Mouse (Mus musculus) heart, embryonic 14.5 days (tissue): Measurements from ENCODE around the gene Ccdc180. TPM values are rescaled to one million over a fixed set of nuclear protein-coding genes. Genes with fewer than 3 reads are reported as not detected.

Source experiments
- ATAC-seq: fragments of 200-750 bp; cut with Nextera tagmentation; 2 replicates; pipeline ENCODE4 v1.8.0; 2017; ENCODE audit warnings: low read depth, moderate TSS enrichment; ENCODE audit not compliant: insufficient number of reproducible peaks, insufficient read depth, low FRiP score
- H3K27ac ChIP-seq, 2 experiments: fragments of 200-500 bp in 1 of 2; fragments of 300-500 bp in 1 of 2; sonication (generic) in 1 of 2; replicated peaks in 1 of 2; 2 replicates each; pipeline ENCODE4 v1.5.1; 2012 to 2014; ENCODE audit warnings: low read depth in 2 of 2, low read length in 2 of 2, control low read depth in 1 of 2, mild to moderate bottlenecking in 1 of 2, mixed read lengths in 1 of 2; ENCODE audit not compliant: control insufficient read depth in 1 of 2, insufficient read depth in 1 of 2
- H3K27me3 ChIP-seq: fragments of 300-500 bp; sonication (generic); 2 replicates; pipeline ENCODE4 v1.6.1; 2014; ENCODE audit warnings: mild to moderate bottlenecking, low read length, control low read depth; ENCODE audit not compliant: control insufficient read depth, insufficient read depth
- H3K36me3 ChIP-seq: fragments of 300-500 bp; sonication (generic); 2 replicates; pipeline ENCODE4 v1.6.1; 2014; ENCODE audit warnings: mild to moderate bottlenecking, control low read depth, low read length, mixed read lengths; ENCODE audit not compliant: control insufficient read depth, insufficient read depth
- H3K4me1 ChIP-seq, 2 experiments: fragments of 200-500 bp in 1 of 2; fragments of 300-500 bp in 1 of 2; sonication (generic) in 1 of 2; 2 replicates each; pipeline ENCODE4 v1.6.1; 2012 to 2014; ENCODE audit warnings: low read length in 2 of 2, control low read depth in 1 of 2, mixed read lengths in 1 of 2; ENCODE audit not compliant: control insufficient read depth in 2 of 2, insufficient read depth in 2 of 2
- H3K4me2 ChIP-seq: fragments of 300-500 bp; sonication (generic); 2 replicates; pipeline ENCODE4 v1.6.1; 2014; ENCODE audit warnings: mild to moderate bottlenecking, low read length
- H3K4me3 ChIP-seq, 2 experiments: fragments of 200-500 bp in 1 of 2; fragments of 300-500 bp in 1 of 2; sonication (generic) in 1 of 2; 2 replicates each; pipeline ENCODE4 v1.5.1; 2012 to 2014; ENCODE audit warnings: low read length in 2 of 2, mild to moderate bottlenecking in 2 of 2, control low read depth in 1 of 2, low read depth in 1 of 2, moderate library complexity in 1 of 2; ENCODE audit not compliant: control insufficient read depth in 1 of 2, insufficient read depth in 1 of 2
- H3K9ac ChIP-seq: fragments of 300-500 bp; sonication (generic); 2 replicates; pipeline ENCODE4 v1.6.1; 2014; ENCODE audit warnings: mild to moderate bottlenecking, low read length
- H3K9me3 ChIP-seq: fragments of 300-500 bp; sonication (generic); 2 replicates; pipeline ENCODE4 v1.6.1; 2016; ENCODE audit warnings: low read length, control low read depth; ENCODE audit not compliant: control insufficient read depth
- WGBS: fragments of 180-500 bp; shearing (Covaris S2); extraction: QIAGEN DNeasy Blood & Tissue Kit; methylation state at CpG from one replicate; pipeline ENCODE4 v1.1.7; 2014; 5-methylcytosine and 5-hydroxymethylcytosine counted together
- polyA plus RNA-seq: library from polyadenylated mRNA; unstranded; fragments of >200 nt; fragmentation: Nextera tagmentation; extraction: Ambion mirVana; gene quantifications from 2 replicates; pipeline ENCODE4 v1.2.1, GENCODE M21; 2014

Gene Ccdc180
- polyA plus RNA-seq: 0.13 and 0.19 TPM in 2 replicates

- peak within 1 kb of the TSS; percentile 40 for H3K4me2 ChIP-seq
- no peak within 1 kb of the TSS for H3K9ac ChIP-seq
- no peak within 1 kb of the TSS for H3K4me3 ChIP-seq
- ATAC-seq: no peak
- no peaks in the 10 kb centered on the region for H3K36me3 ChIP-seq
- peaks cover 4 to 5% of the 10 kb centered on the region in 2 experiments; a peak in 3 of 4 replicates for H3K4me1 ChIP-seq
- no peaks in the 10 kb centered on the region for H3K9me3 ChIP-seq
- no peak within 1 kb of the TSS for H3K27ac ChIP-seq
- H3K27me3 ChIP-seq: no peaks in the 10 kb centered on the region
- 20% methylated on average over 19 of the region's 19 CpGs for WGBS
Measured at GRCm38 (mm10) chr4:45890066-45890761, at the start of gene Ccdc180. Gene Ccdc180, plus strand, starts transcription at chr4:45890303.

- H3K36me3 ChIP-seq: no peaks in the 10 kb centered on the region
- no peak overlapping the region for H3K27ac ChIP-seq
- H3K9ac ChIP-seq: no peak overlapping the region
- peaks cover 5 to 14% of the 10 kb centered on the region in 2 experiments; a peak in 2 of 4 replicates for H3K4me1 ChIP-seq
- ATAC-seq: no peak
- no peak overlapping the region for H3K4me2 ChIP-seq
- H3K27me3 ChIP-seq: no peaks in the 10 kb centered on the region
- H3K9me3 ChIP-seq: no peaks in the 10 kb centered on the region
- H3K4me3 ChIP-seq: no peak overlapping the region
- WGBS: 42% methylated on average over 14 of the region's 14 CpGs
Measured at GRCm38 (mm10) chr4:45844355-45844754, 45.7 kb upstream of the Ccdc180 start.

DNA sequence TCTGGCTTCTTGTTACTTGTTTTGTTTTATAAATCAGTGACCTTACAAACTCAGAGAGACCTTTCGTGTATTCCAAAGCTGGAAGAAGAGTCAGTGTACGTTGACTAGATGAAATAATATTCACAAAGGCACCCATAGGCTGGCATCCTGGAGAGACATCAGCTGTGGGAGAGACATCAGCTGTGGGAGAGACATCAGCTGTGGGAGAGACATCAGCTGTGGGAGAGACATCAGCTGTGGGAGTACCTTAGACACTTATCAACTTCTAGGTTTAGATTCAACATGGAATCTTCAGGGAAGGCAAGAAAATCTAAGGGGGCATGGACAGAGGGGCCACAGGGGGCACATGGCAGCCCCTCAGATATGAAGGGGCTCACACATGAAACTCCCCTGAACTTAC lies 43.8 kb upstream of the Ccdc180 start:
- ATAC-seq: no peak
- H3K27ac ChIP-seq: no peak overlapping the region
- H3K4me1 ChIP-seq: peaks cover 5 to 14% of the 10 kb centered on the region in 2 experiments; a peak in 2 of 4 replicates
- WGBS: 88% methylated on average over 2 of the region's 2 CpGs
- no peaks in the 10 kb centered on the region for H3K9me3 ChIP-seq
- no peaks in the 10 kb centered on the region for H3K36me3 ChIP-seq
- no peak overlapping the region for H3K4me2 ChIP-seq
- no peaks in the 10 kb centered on the region for H3K27me3 ChIP-seq
- H3K4me3 ChIP-seq: no peak overlapping the region
- no peak overlapping the region for H3K9ac ChIP-seq

DNA sequence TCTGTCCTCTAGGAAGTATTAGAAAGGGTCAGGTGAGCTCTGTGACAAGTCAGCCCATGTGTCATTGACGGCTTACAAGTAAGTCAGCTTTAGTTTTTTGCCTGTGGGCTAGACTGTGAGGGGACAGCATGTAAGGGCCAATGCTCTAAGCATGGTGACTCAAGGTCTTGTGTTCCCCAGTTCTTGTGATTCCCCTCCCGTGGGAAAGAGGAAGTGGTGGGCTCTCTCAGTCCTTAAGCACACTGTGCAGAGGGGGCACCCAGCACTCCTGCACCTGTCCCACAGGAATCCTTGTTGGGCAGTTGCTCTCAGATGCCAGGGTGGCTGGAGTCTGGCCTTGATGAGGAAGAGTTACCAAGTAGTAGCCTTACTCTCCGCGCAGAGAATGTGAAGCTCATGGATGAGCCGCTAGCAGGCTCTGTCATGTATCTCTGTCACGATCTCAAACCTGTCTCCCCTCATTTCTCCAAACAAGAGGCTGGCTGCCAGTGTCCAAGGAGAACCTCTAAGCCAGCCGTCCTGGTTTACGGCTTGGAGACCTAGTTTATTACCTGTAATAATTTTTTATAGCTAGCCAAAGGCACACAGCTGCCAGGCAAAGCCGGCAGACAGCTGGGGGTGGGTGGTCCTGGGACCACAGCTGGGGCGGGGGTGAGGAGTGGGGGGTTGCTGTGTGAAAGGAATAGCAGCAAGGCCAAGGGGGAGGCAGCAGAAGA lies 41.8 kb upstream of the Ccdc180 start, which contains the start of gene Stra6l:
Gene Stra6l, plus strand, starts transcription at position 556 of the 716 bp plus-strand sequence.
- no peak for ATAC-seq
- H3K27ac ChIP-seq: no peak within 1 kb of the TSS
- H3K9me3 ChIP-seq: no peaks in the 10 kb centered on the region
- peaks cover 2 to 9% of the 10 kb centered on the region in 2 experiments; a peak in 2 of 4 replicates for H3K4me1 ChIP-seq
- no peak within 1 kb of the TSS for H3K4me3 ChIP-seq
- no peaks in the 10 kb centered on the region for H3K36me3 ChIP-seq
- H3K9ac ChIP-seq: no peak within 1 kb of the TSS
- H3K4me2 ChIP-seq: no peak within 1 kb of the TSS
- 65% methylated on average over 10 of the region's 10 CpGs for WGBS
- H3K27me3 ChIP-seq: no peaks in the 10 kb centered on the region

- H3K27me3 ChIP-seq: no peaks in the 10 kb centered on the region
Measured at GRCm38 (mm10) chr4:45848825-45849156, 41.3 kb upstream of the Ccdc180 start.

GRCm38 (mm10) chr4:45849419-45849818 lies 40.7 kb upstream of the Ccdc180 start:
- H3K9me3 ChIP-seq: no peaks in the 10 kb centered on the region
- WGBS: 76% methylated on average over 1 of the region's 1 CpGs

More at GRCm38 (mm10) chr4:45848825-45849156, 41.3 kb upstream of the Ccdc180 start:
- Histone ChIP-seq H3K4me1 (peaks cover 4 to 14% of the 10 kb centered on the region in 2 experiments; a peak in 3 of 4 replicates), H3K4me3 (no peak overlapping the region), H3K9me3 (no peaks in the 10 kb centered on the region), H3K4me2 (no peak overlapping the region), H3K36me3 (no peaks in the 10 kb centered on the region), H3K27ac (no peak overlapping the region), H3K9ac (no peak overlapping the region)
- WGBS: 58% methylated on average over 10 of the region's 10 CpGs
- ATAC-seq: no peak

DNA sequence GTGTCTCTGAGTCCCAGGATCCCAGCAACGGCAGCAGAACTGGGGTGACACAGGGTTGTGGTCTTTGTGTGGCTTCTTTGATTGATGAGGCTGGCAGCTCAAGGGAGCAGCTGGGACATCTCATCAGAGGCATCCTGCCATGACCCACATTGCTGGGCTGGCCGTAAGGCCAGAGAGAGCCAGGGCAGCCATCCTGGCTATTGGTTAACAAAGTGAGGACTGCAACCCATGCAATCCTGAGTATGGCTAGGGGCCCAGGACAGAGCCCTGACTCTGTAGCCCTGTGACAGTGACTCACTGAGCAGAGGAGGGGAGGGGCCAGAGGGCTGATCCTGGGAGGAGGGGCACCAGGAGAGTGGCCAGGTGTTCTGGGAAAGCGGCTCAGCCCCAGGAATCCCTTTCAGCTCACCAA lies 38.5 kb upstream of the Ccdc180 start:
- Histone ChIP-seq H3K27ac (no peak overlapping the region), H3K36me3 (no peaks in the 10 kb centered on the region), H3K4me2 (no peak overlapping the region), H3K9me3 (no peaks in the 10 kb centered on the region), H3K27me3 (0 out of 2 replicates have a peak, but pooled peaks cover 3% of the 10 kb centered on the region), H3K4me3 (no peak overlapping the region), H3K9ac (no peak overlapping the region), H3K4me1 (peaks cover 5 to 11% of the 10 kb centered on the region in 2 experiments; a peak in 3 of 4 replicates)
- ATAC-seq: no peak
- 54% methylated on average over 3 of the region's 3 CpGs for WGBS

More at GRCm38 (mm10) chr4:45849419-45849818, 40.7 kb upstream of the Ccdc180 start:
- ATAC-seq: no peak
- H3K27ac ChIP-seq: no peak overlapping the region
- H3K36me3 ChIP-seq: no peaks in the 10 kb centered on the region
- H3K27me3 ChIP-seq: no peaks in the 10 kb centered on the region
- H3K4me1 ChIP-seq: peaks cover 7 to 17% of the 10 kb centered on the region in 2 experiments; a peak in 3 of 4 replicates
- no peak overlapping the region for H3K4me3 ChIP-seq
- no peak overlapping the region for H3K4me2 ChIP-seq
- no peak overlapping the region for H3K9ac ChIP-seq
